Mouse (Mus musculus): ENCODE measurements around the gene Nf2. TPM values are rescaled to one million over a fixed set of nuclear protein-coding genes. Genes with fewer than 3 reads are reported as not detected.

Nf2 gene
- polyA plus RNA-seq, 1 experiment from 2014 or later: 13.5 TPM

DNA sequence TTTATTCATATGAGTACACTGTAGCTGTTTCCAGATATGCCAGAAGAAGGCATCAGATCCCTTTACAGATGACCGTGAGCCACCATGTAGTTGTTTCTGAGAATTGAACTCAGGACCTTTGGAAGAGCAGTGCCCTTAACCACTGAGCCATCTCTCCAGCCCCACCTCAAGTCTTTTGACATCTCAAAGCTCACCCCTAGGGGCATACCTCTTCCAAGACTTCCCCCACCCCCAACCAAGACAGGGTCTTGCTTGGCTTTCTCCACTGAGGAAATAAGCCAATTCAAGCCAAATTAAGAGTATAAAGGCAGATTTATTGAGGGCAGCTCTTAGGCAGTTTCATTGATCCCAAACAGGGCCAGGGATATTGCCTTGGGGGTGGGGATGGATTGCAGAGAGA, 13.4 kb upstream of the Nf2 start:
- Histone ChIP-seq H3K36me3 (replicated peaks) (no peaks in the 10 kb centered on the region), H3K9ac (no peak overlapping the region), H3K9me3 (replicated peaks) (no peaks in the 10 kb centered on the region), H3K27ac (replicated peaks) (no peak overlapping the region), H3K4me2 (no peak overlapping the region), H3K4me1 (replicated peaks) (no peaks in the 10 kb centered on the region), H3K27me3 (no peaks in the 10 kb centered on the region; the same call in 1 of the 2 replicates), H3K4me3 (replicated peaks) (no peak overlapping the region)
- ATAC-seq (ENCODE audit: insufficient read depth): no peak
- WGBS (ENCODE audit: insufficient replicate concordance): 70% methylated on average over 1 of the region's 1 CpGs

DNA sequence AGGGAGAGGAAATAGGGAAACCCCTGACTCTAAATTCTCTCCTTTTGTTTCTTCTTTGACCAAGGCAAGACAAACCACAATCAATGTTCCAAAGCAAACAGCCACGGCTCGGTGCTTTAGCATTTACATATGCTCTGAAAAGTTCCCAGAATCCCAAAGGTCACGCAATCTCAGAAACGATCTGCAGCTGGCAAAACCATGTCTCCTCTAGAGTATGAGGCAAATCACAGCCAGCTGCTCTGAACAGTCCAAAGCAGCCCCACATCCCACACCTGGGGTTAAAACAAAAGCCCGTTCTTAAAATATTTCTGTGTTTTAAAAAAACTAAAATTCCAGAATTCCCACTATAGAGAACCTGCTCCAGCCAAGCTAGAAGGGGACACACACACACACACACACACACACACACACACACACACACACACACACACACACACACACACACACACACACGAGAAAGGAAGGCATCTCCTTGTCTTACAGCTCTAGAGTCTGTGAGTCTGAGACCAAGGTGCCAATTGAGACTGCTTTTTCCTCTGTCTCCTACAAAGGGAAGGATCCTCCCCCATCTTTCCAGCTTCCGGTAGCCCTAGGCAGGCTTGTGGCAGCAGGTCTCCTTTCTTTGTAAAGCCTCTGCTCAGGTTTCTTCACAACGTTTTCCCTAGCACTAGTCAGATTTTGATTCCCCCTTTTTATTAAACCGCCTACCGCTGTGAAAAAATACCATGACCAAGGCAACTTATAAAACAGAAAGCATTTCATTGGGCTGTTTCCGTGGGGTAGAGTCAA, 12.7 kb upstream of the Nf2 start:
- no peak for ATAC-seq (ENCODE audit: insufficient read depth)
- Histone ChIP-seq H3K27me3 (no peaks in the 10 kb centered on the region; the same call in 1 of the 2 replicates), H3K27ac (replicated peaks) (no peak overlapping the region), H3K9ac (no peak overlapping the region), H3K36me3 (replicated peaks) (no peaks in the 10 kb centered on the region), H3K4me3 (replicated peaks) (no peak overlapping the region), H3K4me1 (replicated peaks) (no peaks in the 10 kb centered on the region), H3K4me2 (no peak overlapping the region), H3K9me3 (replicated peaks) (no peaks in the 10 kb centered on the region)
- WGBS (ENCODE audit: insufficient replicate concordance): 46% methylated on average over 11 of the region's 11 CpGs

GRCm38 (mm10) chr11:4860986-4861385, 11.7 kb upstream of the Nf2 start:
- no peak overlapping the region for H3K27ac ChIP-seq (replicated peaks)
- no peaks in the 10 kb centered on the region for H3K9me3 ChIP-seq (replicated peaks)
- no peak overlapping the region for H3K9ac ChIP-seq
- no peaks in the 10 kb centered on the region for H3K36me3 ChIP-seq (replicated peaks)
- H3K4me3 ChIP-seq (replicated peaks): no peak overlapping the region
- WGBS (ENCODE audit: insufficient replicate concordance): 29% methylated on average over 1 of the region's 1 CpGs
- H3K4me2 ChIP-seq: no peak overlapping the region
- no peaks in the 10 kb centered on the region for H3K4me1 ChIP-seq (replicated peaks)
- no peak for ATAC-seq (ENCODE audit: insufficient read depth)
- no peaks in the 10 kb centered on the region for H3K27me3 ChIP-seq

- no peak for ATAC-seq (ENCODE audit: insufficient read depth)
- no peak overlapping the region for H3K27ac ChIP-seq (replicated peaks)
- H3K27me3 ChIP-seq: no peaks in the 10 kb centered on the region
- H3K4me1 ChIP-seq (replicated peaks): no peaks in the 10 kb centered on the region
- no peak overlapping the region for H3K4me2 ChIP-seq
- no peaks in the 10 kb centered on the region for H3K9me3 ChIP-seq (replicated peaks)
- no peak overlapping the region for H3K9ac ChIP-seq
- H3K36me3 ChIP-seq (replicated peaks): no peaks in the 10 kb centered on the region
- WGBS (ENCODE audit: insufficient replicate concordance): 43% methylated on average over 2 of the region's 2 CpGs
- no peak overlapping the region for H3K4me3 ChIP-seq (replicated peaks)
Observed at GRCm38 (mm10) chr11:4858416-4858815, 9.1 kb upstream of the Nf2 start.

DNA sequence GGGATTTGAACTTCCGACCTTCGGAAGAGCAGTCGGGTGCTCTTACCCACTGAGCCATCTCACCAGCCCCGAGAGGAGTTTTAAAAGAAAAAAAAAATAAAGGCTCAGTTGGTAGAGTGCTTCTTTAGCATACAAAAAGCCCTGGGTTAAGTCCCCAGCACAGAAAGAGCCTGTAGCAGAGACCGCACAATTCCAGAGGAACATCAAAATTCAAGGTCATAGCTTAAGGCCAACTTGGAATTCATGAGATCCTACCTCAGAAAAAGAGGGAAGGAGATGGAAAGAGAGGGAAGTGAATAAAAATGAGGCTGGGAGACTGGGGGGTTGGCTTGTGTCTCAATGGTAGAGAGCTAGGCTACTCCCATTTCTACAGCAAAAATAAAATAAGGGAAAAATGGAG, 4.8 kb upstream of the Nf2 start:
- Histone ChIP-seq H3K36me3 (replicated peaks) (no peaks in the 10 kb centered on the region), H3K4me1 (replicated peaks) (peaks cover 8% of the 10 kb centered on the region; the same call in 1 of the 2 replicates), H3K9ac (no peak overlapping the region), H3K27me3 (no peaks in the 10 kb centered on the region), H3K27ac (replicated peaks) (no peak overlapping the region), H3K9me3 (replicated peaks) (no peaks in the 10 kb centered on the region), H3K4me3 (replicated peaks) (no peak overlapping the region), H3K4me2 (no peak overlapping the region)
- ATAC-seq (ENCODE audit: insufficient read depth): no peak
- WGBS (ENCODE audit: insufficient replicate concordance): 77% methylated on average over 5 of the region's 5 CpGs

DNA sequence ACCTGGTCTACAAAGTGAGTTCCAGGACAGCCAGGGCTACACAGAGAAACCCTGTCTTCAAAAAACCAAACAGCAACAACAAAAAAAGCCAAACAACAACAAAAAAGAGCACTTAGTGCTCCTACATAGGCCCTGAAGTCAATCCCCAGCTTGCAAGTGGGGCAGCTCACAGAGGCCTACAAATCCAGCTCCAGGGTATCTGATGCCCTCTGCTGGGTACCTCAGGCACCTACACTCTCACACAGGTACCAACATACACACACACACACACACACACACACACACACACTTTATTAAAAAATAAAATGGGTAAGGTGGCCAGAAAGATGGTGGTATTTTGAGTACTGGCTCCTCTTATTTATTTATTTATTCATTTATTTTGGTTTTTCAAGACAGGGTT, 3.7 kb upstream of the Nf2 start:
- Histone ChIP-seq H3K36me3 (replicated peaks) (no peaks in the 10 kb centered on the region), H3K4me2 (no peak overlapping the region), H3K9me3 (replicated peaks) (no peaks in the 10 kb centered on the region), H3K27ac (replicated peaks) (no peak overlapping the region), H3K9ac (no peak overlapping the region), H3K4me1 (replicated peaks) (peaks cover 14% of the 10 kb centered on the region), H3K4me3 (replicated peaks) (no peak overlapping the region), H3K27me3 (no peaks in the 10 kb centered on the region)
- ATAC-seq (ENCODE audit: insufficient read depth): no peak

DNA sequence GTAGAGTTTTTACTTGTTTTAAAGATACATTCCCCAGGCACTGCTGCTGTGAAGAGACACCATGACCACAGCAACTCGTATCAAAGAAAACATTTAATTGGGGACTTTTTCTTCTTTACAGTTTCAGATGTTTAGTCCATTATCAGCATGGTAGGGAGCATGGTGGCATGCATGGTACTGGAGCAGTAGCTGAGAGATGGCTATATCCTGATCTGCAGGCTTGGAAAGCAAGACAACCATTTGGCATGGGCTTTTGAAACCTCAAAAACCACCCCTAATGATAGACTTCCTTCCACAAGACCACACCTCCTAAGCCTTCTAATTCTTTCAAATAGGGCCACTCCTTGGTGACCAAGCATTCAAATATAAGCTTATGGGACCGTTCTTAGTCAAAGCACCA, 1.1 kb upstream of the Nf2 start:
- H3K36me3 ChIP-seq (replicated peaks): no peaks in the 10 kb centered on the region
- no peak overlapping the region for H3K27ac ChIP-seq (replicated peaks)
- no peaks in the 10 kb centered on the region for H3K27me3 ChIP-seq
- ATAC-seq (ENCODE audit: insufficient read depth): no peak
- H3K4me2 ChIP-seq: peak overlapping the region; percentile 92; the same call in 1 of the 2 replicates
- no peak overlapping the region for H3K4me3 ChIP-seq (replicated peaks)
- 77% methylated on average over 2 of the region's 2 CpGs for WGBS (ENCODE audit: insufficient replicate concordance)
- H3K9ac ChIP-seq: no peak overlapping the region
- no peaks in the 10 kb centered on the region for H3K9me3 ChIP-seq (replicated peaks)
- peaks cover 31% of the 10 kb centered on the region for H3K4me1 ChIP-seq (replicated peaks)

- Histone ChIP-seq H3K36me3 (replicated peaks) (no peaks in the 10 kb centered on the region), H3K27me3 (no peaks in the 10 kb centered on the region), H3K9me3 (replicated peaks) (no peaks in the 10 kb centered on the region), H3K27ac (replicated peaks) (peak overlapping the region; percentile 87), H3K9ac (peak overlapping the region; percentile 95), H3K4me1 (replicated peaks) (peaks cover 31% of the 10 kb centered on the region), H3K4me2 (peak overlapping the region; percentile 92), H3K4me3 (replicated peaks) (peak overlapping the region; percentile 99)
- peak; percentile 4 for ATAC-seq (ENCODE audit: insufficient read depth)
- under 1% methylated on average over 50 of the region's 50 CpGs for WGBS (ENCODE audit: insufficient replicate concordance)
Observed at GRCm38 (mm10) chr11:4848483-4849248, 670 bp downstream of the Nf2 start.

GRCm38 (mm10) chr11:4840942-4841526, 8.3 kb downstream of the Nf2 start:
- no peaks in the 10 kb centered on the region for H3K9me3 ChIP-seq (replicated peaks)
- H3K9ac ChIP-seq: no peak overlapping the region
- peaks cover 18% of the 10 kb centered on the region for H3K4me1 ChIP-seq (replicated peaks)
- H3K27me3 ChIP-seq: no peaks in the 10 kb centered on the region
- H3K4me2 ChIP-seq: no peak overlapping the region
- no peak overlapping the region for H3K4me3 ChIP-seq (replicated peaks)
- H3K36me3 ChIP-seq (replicated peaks): no peaks in the 10 kb centered on the region
- whole genome bisulfite sequencing (ENCODE audit: insufficient replicate concordance): 68% methylated on average over 3 of the region's 3 CpGs
- no peak for ATAC-seq (ENCODE audit: insufficient read depth)
- no peak overlapping the region for H3K27ac ChIP-seq (replicated peaks)

- H3K4me1 ChIP-seq (replicated peaks): peaks cover 26% of the 10 kb centered on the region
- H3K9ac ChIP-seq: no peak overlapping the region
- ATAC-seq (ENCODE audit: insufficient read depth): no peak
- no peaks in the 10 kb centered on the region for H3K27me3 ChIP-seq
- 65% methylated on average over 1 of the region's 1 CpGs for WGBS (ENCODE audit: insufficient replicate concordance)
- no peak overlapping the region for H3K4me3 ChIP-seq (replicated peaks)
- H3K27ac ChIP-seq (replicated peaks): no peak overlapping the region
- H3K9me3 ChIP-seq (replicated peaks): no peaks in the 10 kb centered on the region
- no peaks in the 10 kb centered on the region for H3K36me3 ChIP-seq (replicated peaks)
- no peak overlapping the region for H3K4me2 ChIP-seq
Observed at GRCm38 (mm10) chr11:4838235-4838634, 11.1 kb downstream of the Nf2 start.

GRCm38 (mm10) chr11:4837342-4837741, 12.0 kb downstream of the Nf2 start:
- Histone ChIP-seq H3K4me3 (replicated peaks) (no peak overlapping the region), H3K27me3 (no peaks in the 10 kb centered on the region), H3K4me1 (replicated peaks) (peaks cover 27% of the 10 kb centered on the region), H3K9me3 (replicated peaks) (no peaks in the 10 kb centered on the region), H3K4me2 (no peak overlapping the region), H3K9ac (no peak overlapping the region), H3K36me3 (replicated peaks) (no peaks in the 10 kb centered on the region), H3K27ac (replicated peaks) (no peak overlapping the region)
- no peak for ATAC-seq (ENCODE audit: insufficient read depth)
- WGBS (ENCODE audit: insufficient replicate concordance): 44% methylated on average over 5 of the region's 5 CpGs

Measured in liver, embryonic 15.5 days (tissue).